ENCODE assay signal across 8 mouse cellular contexts in genomic region chr9:123215621-123216440, GRCm38 (mm10). TPM values are rescaled to one million over a fixed set of nuclear protein-coding genes. Genes with fewer than 3 reads are reported as not detected.
A peak's percentile ranks its signal among the peaks of the same experiment; 100 is the strongest.
DNase-seq lines count a peak whose midpoint lies in the region; ATAC-seq and TF ChIP-seq lines count a peak whose summit lies in the region.

Cdcp1 (minus strand) TSS chr9:123216038.

- WGBS in intestine, embryonic 15.5 days = 9% methylated on average over 45 of the region's 45 CpGs
- 18% methylated on average over 44 of the region's 45 CpGs for WGBS in liver, embryonic 14.5 days (ENCODE audit: insufficient replicate concordance)
- WGBS in olfactory bulb, adult 2 months = 15% methylated on average over 45 of the region's 45 CpGs

- peak within 1 kb of the TSS; percentile 74 for H3K27ac ChIP-seq in intestine, embryonic 15.5 days
- H3K27ac ChIP-seq in liver, embryonic 14.5 days = no peak within 1 kb of the TSS
- no peak within 1 kb of the TSS for H3K27ac ChIP-seq in olfactory bulb, adult 2 months (ENCODE audit: insufficient read depth, low read depth, low read length)
- H3K27ac ChIP-seq in gastrocnemius, adult 2 months = no peak within 1 kb of the TSS

- peak within 1 kb of the TSS; percentile 67 for H3K9ac ChIP-seq in intestine, embryonic 15.5 days
- H3K9ac ChIP-seq in liver, embryonic 14.5 days (replicated peaks) = no peak within 1 kb of the TSS

- no peaks in the 10 kb centered on the region; the same call in 1 of the 2 replicates for H3K27me3 ChIP-seq in intestine, embryonic 15.5 days (replicated peaks)
- H3K27me3 ChIP-seq in liver, embryonic 14.5 days (ENCODE audit: control insufficient read depth, insufficient read depth, low read length) = no peaks in the 10 kb centered on the region; the same call in 1 of the 2 replicates

- intact Hi-C loops in gastrocnemius, adult 2 months (cut with DNase I) = no loop called here

- peak within 1 kb of the TSS; percentile 51 for H3K4me3 ChIP-seq in intestine, embryonic 15.5 days (replicated peaks)
- H3K4me3 ChIP-seq in liver, embryonic 14.5 days (ENCODE audit: insufficient read depth in 1 of 2, low read depth in 2 of 2, low read length in 2 of 2) = peak within 1 kb of the TSS in 1 of 2 experiments; percentile 16; a peak in 1 of 4 replicates
- H3K4me3 ChIP-seq in olfactory bulb, adult 2 months (ENCODE audit: insufficient read depth, low read depth, low read length) = no peak within 1 kb of the TSS
- H3K4me3 ChIP-seq in gastrocnemius, adult 2 months = no peak within 1 kb of the TSS

- ATAC-seq in CD4-positive, CD25-positive, alpha-beta regulatory T cell, adult 4 months = peak; percentile 60
- ATAC-seq in intestine, embryonic 15.5 days = peak; percentile 98
- ATAC-seq in liver, embryonic 14.5 days (ENCODE audit: insufficient read depth) = 0 out of 2 replicates have a peak, but pooled peaks have one; percentile 13

- H3K36me3 ChIP-seq in intestine, embryonic 15.5 days = no peaks in the 10 kb centered on the region
- H3K36me3 ChIP-seq in liver, embryonic 14.5 days (replicated peaks; ENCODE audit: control insufficient read depth, insufficient read depth, low read depth) = no peaks in the 10 kb centered on the region

- no peaks in the 10 kb centered on the region for H3K4me1 ChIP-seq in intestine, embryonic 15.5 days (replicated peaks)
- H3K4me1 ChIP-seq in liver, embryonic 14.5 days (replicated peaks; ENCODE audit: control insufficient read depth in 2 of 2, insufficient read depth in 2 of 2, low read length in 1 of 2) = no peaks in the 10 kb centered on the region; a peak in 1 of 4 replicates
- H3K4me1 ChIP-seq in olfactory bulb, adult 2 months (ENCODE audit: control insufficient read depth, insufficient read depth, low read length) = peaks cover 11% of the 10 kb centered on the region

- TF ChIP-seq POLR2A in olfactory bulb, adult 2 months (IDR thresholded peaks at IDR 0.05; ENCODE audit: insufficient read depth, low read depth, low read length) = no peak

- no peaks in the 10 kb centered on the region for H3K9me3 ChIP-seq in intestine, embryonic 15.5 days
- no peaks in the 10 kb centered on the region for H3K9me3 ChIP-seq in liver, embryonic 14.5 days (ENCODE audit: control insufficient read depth, low read length)

- no peak for TF ChIP-seq EP300 in liver, embryonic 14.5 days (IDR thresholded peaks at IDR 0.05; ENCODE audit: low read depth)

- DNase-seq in ZHBTc4 (ENCODE audit: low read depth, low spot score) (peak; percentile 48), MN1 (ENCODE audit: low spot score) (no peak)
- no peak for DNase-seq in liver, embryonic 14.5 days (ENCODE audit: low read depth in 3 of 3, low spot score in 3 of 3)
- DNase-seq in gastrocnemius, adult 2 months = no peak
- DNase-seq in right cerebral cortex, postnatal 14 days = no peak

- no peak for TF ChIP-seq CTCF in liver, embryonic 14.5 days (IDR thresholded peaks at IDR 0.05; ENCODE audit: low read depth)
- TF ChIP-seq CTCF in olfactory bulb, adult 2 months (IDR thresholded peaks at IDR 0.05; ENCODE audit: insufficient read depth, low read depth, low read length) = no peak
- no peak for TF ChIP-seq CTCF in gastrocnemius, adult 2 months (IDR thresholded peaks at IDR 0.05)

- peak within 1 kb of the TSS; percentile 55 for H3K4me2 ChIP-seq in intestine, embryonic 15.5 days (replicated peaks)
- peak within 1 kb of the TSS; percentile 45 for H3K4me2 ChIP-seq in liver, embryonic 14.5 days (ENCODE audit: low read depth)

RNA-seq across cellular contexts. Expression of gene Cdcp1, which starts in this region (rescaled TPM):
- polyA plus RNA-seq in CD4-positive, CD25-positive, alpha-beta regulatory T cell, adult 4 months (2017; shearing (Covaris generic)) = 1 to 10 TPM; 3.1 to 4.6 TPM
- 13.6 and 14.7 TPM in 2 replicates for polyA plus RNA-seq in intestine, embryonic 15.5 days (2015; fragmentation: Nextera tagmentation; extraction: Ambion mirVana)
- polyA plus RNA-seq in liver, embryonic 14.5 days (2012; rRNA removed) = 0.27 and 0.38 TPM in 2 replicates
- polyA plus RNA-seq in liver, embryonic 14.5 days (2014; fragmentation: Nextera tagmentation; extraction: Ambion mirVana) = 0.15 and 0.35 TPM in 2 replicates
- not detected in 2 replicates for polyA plus RNA-seq in olfactory bulb, adult 2 months (2012; ENCODE audit: insufficient read depth, insufficient read length, low replicate concordance, missing spikeins)
- total RNA-seq in gastrocnemius, adult 2 months (2021) = not detected

Comparison
In these comparisons a context has a peak if more than half of its experiments do, and no peak if none do; other contexts are left out.
1. Peak in ATAC-seq and H3K4me2 ChIP-seq in liver, embryonic 14.5 days; RNA of the gene not detected or under 1 TPM.
2. ATAC-seq: peak in every context shown above with its lines; median percentile 98 in intestine, embryonic 15.5 days; 60 in CD4-positive, CD25-positive, alpha-beta regulatory T cell, adult 4 months; 13 in liver, embryonic 14.5 days.